Mouse (Mus musculus) mouse embryonic stem cell (cell line): ENCODE data around the gene Nprl3.

Experiments
- in situ Hi-C, 2 experiments: fragments of 300-500 bp; cut with MboI; formaldehyde crosslinking; loops; 1 replicate in 1 of 2; 3 replicates in 1 of 2; pipeline ENCODE4 v1.14.3; 2019 to 2020; ENCODE audit warnings: low sequenced_read_pairs in 2 of 2, low pct_unique_long_range_greater_than_20kb in 1 of 2, mixed read lengths in 1 of 2; ENCODE audit not compliant: unreplicated experiment in 1 of 2

The Nprl3 gene

GRCm38 (mm10) chr11:32253121-32253520 lies 14.4 kb downstream of the Nprl3 start:
- in situ Hi-C loops = no loop called here

DNA sequence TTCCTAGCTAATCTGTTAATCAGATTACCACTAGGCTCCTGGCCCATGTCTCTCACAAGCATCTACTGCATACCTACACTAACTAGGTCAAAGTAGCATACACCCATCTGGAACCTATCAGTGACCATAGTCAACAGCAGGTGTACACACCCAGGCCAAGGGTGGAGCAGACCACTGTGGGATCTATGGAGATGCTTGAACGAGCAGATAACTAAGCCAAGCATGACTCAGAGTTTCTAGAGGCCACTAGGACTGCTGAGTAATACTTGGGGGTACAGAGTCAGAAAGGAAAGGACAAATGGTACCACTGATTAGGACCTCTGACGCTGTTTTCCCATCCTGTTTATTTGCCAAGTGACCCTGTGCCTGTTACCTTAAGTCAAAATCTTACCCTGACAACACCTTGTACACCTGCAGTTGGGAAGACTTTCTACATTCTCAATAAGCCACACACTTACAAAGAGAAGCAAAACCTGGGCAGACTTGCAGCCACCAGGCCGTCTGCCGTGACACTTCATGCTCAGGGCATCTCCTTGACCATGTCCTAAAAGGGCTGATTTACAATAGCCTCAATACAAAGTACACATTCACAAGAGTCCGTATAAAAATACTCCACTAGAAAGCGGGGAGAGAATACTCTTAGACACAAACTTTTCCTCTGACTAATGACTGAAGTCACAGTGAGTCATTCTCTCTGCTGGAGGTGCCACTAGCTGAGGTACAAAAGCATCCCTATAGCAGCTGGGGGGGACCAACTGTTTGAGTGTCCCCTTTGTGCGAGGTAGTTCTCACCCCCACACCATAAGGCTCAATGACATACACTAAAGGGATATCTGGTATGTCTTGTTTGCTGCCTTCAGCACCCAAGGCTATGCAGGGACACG lies 16.4 kb downstream of the Nprl3 start:
- in situ Hi-C loops = no loop called here

DNA sequence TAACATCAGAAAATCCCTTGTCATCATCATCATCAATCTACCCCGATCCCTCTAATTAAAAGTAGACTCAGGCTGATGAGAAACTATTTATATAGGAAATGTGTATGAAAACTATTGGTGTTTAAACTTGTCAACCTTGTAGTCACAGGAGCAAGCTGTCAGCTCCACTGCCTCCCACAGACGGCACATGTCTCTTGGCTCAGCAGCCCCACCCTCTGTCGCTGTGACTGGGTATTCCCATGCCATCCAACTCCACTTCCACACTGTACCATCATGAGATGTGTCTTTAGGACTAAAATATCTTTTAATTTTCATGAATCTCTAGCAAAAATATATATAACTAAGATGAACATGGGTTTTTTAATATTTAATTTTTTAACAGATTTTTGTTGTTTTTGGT lies 19.2 kb downstream of the Nprl3 start:
- in situ Hi-C loops = no loop called here

GRCm38 (mm10) chr11:32247068-32247467 lies 20.4 kb downstream of the Nprl3 start:
- in situ Hi-C loops = no loop called here

DNA sequence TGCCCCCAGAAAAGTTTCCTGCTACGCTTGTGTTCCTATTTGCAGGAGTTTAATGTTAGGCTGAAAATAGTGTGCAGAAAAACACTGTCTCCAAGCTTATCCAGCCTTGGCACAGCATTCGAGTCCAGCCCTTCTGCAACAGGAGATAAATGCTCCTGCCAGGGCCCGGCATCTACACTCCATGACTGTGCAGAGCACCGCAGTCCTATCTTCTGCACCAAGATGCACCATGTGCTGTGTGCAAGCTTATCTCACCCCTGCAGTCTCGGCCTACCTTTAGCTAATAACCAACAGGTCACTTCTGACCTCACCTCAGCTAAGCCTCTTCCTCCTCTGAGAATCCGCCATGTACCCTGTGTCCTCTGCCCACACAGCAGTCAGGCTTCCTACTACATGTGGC lies 21.9 kb downstream of the Nprl3 start:
- in situ Hi-C loops = no loop called here

DNA sequence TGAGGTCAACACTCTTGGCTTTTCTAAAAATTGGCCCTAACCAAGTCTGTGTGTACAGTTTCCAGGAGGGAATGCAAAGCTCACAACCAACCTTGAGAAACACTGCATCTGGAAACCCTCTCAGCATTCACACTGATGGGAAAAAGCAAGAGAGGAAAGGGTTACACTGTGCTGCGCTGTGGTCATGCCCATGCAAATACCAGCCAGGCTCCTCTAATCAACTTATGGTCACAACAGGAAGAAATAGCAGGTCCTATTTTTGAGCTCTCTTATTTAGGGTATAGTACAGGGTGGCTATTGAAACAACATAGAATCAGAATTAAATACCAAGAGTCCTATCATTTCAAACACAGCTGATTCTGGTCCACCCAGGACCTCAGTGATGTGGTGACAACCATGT lies 22.9 kb downstream of the Nprl3 start:
- in situ Hi-C loops = no loop called here

DNA sequence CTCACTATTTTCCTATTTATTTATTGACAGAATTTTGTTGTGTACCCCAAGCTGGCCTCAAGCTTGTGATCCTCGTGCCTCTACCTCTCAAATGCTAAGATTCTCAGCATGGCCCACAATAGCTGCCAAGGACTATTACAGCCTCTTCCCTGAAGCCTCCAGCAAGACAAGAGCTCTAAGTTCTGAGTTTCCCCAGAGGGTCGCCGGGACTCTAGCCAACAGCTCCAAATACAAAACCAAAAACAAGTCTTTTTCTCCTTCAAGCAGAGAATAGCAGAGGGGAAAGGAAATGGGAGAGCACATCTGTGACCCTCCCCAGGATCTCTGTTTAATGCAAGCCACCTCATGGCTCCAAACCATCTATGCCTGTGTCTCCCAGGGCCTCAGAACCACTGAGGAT lies 23.4 kb downstream of the Nprl3 start:
- in situ Hi-C loops = no loop called here

- in situ Hi-C loops = no loop called here
Observed at GRCm38 (mm10) chr11:32243205-32243955, 24.1 kb downstream of the Nprl3 start.

GRCm38 (mm10) chr11:32242209-32242608 lies 25.3 kb downstream of the Nprl3 start:
- in situ Hi-C loops = no loop called here

DNA sequence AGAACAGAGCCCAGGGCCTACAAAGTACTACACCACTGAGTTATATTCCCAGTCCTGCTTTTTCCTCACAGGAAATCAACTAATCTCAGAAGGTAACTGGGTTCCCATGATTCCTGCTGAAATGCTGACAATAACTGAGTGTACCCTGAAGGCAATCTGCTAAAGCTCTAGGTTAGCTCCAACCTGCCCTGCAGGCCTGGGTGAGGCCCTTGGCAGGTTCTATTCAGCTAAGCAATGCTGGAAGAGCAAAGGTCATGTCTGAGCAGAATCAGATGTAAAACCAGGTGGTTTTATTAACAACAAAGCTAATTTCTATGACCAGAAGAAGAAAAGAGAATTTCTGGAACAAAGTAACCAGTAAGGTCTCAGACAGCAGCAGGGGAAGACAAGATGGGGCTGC lies 26.1 kb downstream of the Nprl3 start:
- in situ Hi-C loops = no loop called here

DNA sequence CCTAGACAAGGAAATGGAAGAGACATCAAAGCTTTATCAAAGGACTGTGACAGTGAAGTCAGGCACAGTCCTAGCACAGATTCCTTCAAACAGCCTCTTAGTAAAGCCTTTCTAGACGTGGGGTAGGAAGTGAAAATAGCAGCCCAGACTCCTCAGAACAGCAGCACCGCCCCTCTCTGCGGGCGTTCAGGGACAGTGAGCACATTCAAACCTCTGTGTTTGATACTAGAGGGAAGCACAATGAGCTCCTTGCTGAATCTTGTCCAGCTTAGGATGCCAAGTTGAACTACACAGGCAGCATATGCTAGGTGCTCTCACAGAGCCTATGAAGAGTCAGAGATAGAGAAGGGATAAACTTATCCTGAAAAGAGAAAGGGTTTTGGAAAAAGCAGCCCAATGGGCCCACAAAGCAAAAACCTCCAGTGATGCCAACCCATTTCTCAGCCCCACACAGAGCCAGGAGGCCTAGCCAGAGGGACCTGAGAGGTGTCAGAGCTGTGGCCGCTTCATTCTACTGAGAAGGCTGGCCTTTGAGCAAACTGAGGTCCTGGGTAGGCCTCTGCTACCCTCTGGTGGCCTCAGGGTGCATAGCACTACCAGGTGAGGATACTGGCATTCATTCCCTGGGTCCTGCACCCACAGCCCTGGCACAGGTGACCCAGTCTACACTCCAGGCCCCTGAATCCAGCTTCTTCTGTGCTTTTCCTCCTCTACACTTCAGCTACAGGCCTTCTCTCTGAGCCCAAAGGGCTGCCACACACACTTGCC lies 29.2 kb downstream of the Nprl3 start:
- in situ Hi-C loops = no loop called here

DNA sequence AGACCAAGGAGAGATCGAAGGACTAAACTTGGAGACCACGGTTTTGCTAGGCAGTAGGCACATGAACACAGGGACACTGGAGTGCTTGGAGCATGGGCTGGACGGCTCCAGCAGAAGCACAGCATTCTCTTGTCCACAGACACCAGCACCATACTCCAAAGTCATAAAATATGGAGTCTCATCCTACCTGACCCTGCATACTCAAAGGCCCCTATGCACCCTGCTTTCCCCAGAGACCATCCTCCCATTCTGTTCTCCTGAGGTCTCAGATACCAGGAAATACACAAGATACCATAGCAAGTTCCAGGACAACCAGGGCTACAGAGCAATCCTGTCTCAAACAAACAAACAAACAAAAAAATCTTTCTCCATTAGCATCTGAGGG lies 30.1 kb downstream of the Nprl3 start:
- in situ Hi-C loops = no loop called here

DNA sequence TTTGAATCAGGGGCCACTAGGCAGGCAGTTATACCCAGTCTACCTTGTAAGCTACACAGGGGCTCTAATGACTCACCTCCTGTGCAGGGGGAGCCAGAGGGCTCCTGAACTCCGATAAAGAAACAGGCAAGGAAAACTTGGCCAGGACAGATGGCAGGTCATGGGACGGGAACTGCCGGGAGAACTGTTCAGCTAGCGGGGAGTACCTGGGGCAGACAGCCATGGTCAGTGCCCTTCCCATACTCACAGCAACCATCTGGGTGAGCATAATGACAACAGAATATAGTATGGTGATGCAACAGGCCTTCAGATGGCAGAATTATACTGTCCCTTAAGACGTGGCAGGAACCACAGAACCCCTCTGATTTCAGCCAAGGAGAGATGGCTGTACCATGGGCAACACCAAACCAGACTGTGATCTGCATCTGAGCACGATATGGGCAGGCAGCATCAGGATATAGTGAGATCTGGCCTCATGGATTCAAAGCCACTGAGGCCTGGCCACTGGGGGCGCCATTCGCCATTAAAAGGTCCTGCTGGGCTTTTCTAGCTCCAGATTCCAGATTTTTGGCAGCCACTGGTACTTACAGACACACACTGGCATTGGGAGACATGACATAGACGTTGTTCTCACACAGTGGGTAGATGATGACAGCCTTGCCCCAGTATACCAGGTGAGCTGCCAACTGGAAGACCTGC lies 30.6 kb downstream of the Nprl3 start:
- in situ Hi-C loops = no loop called here

GRCm38 (mm10) chr11:32236132-32236531 lies 31.4 kb downstream of the Nprl3 start:
- in situ Hi-C loops = no loop called here

DNA sequence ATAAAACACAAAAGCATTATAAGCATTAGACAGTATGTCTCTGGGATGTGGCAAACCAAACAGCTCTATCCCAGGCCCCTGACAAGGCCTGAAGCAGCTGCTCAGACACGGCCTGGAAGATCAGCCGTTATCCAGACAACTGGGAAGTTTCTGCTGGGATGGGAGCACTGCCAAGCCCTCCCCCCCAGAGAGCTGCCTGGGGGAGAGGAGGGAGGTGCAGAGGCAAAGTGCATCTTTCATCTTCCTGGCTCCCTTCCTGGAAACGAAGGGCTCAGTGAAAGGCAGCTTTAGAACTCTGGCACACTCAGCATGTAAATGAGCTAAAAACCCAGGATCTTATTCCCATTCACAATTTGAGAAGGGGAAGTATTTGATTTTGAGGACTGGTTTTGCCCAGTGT lies 31.9 kb downstream of the Nprl3 start:
- in situ Hi-C loops = no loop called here

DNA sequence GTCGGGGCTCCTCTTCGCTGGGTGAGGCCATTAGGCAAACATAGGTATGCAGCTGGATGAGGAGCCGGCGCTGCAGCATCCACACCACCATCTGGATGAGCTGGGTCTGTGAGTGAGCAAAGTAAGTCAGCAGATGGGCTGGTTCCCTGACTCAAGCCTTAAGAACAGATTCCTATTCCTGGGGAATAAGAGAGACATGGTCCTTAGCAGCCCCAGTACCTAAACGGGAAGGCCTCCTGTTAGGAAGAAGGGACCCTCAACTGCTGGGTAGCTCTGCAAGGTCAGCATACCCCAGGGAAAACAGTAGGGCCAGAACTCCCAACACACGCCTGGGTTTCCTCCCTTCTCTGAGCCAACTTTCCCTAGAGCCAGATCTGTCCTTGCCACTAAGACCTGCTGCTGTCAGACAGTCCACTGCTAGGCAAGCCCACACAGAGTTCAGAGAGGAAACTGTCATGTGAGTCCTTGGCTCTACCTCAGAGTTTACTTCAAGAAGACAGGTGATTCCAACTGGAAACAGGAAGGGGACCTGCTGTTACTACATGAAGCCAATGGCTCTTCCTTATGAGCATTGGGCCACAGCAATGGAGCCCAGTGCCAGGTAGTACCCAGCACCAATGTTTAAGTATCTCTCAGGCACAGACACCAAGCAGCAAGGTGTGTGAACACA lies 32.6 kb downstream of the Nprl3 start:
- in situ Hi-C loops = no loop called here

GRCm38 (mm10) chr11:32233895-32234294 lies 33.6 kb downstream of the Nprl3 start:
- in situ Hi-C loops = no loop called here

DNA sequence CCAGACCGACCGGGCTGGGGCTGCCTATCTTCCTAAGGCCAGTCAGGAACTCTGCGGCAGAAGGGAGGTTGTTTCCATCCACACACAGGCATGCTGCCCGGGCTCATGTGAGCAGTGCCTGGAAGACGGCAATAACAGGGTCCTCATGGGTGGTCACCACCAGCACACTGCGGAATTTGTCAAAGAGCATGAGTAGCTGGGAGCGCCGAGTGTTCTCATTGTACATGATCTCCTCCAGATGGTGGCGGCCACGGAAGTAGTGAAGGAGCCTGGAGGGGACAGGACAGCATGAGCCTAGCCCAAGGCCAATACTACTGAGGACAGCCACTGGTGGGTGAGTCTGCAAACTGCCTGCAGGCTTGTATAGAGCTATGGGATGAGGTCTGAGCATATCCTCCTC lies 34.7 kb downstream of the Nprl3 start:
- in situ Hi-C loops = no loop called here
